Mouse (Mus musculus) cerebellum, adult 18-20 months (tissue): ENCODE measurements around the gene Mctp1.

Experiments used
- DNase-seq, 2 experiments: peaks; one replicate each; pipeline ENCODE4 v3.0.0; 2021

Gene Mctp1

GRCm38 (mm10) chr13:77002628-77003027 lies 618.3 kb downstream of the Mctp1 start:
- DNase-seq: no peak

GRCm38 (mm10) chr13:77003684-77004083 lies 619.3 kb downstream of the Mctp1 start:
- DNase-seq: no peak

- DNase-seq: no peak
These were observed 634.5 kb downstream of the Mctp1 start for GRCm38 (mm10) chr13:77018851-77019250.

- no peak for DNase-seq
These were observed 645.3 kb downstream of the Mctp1 start for GRCm38 (mm10) chr13:77029594-77029993.

- DNase-seq: no peak
These were observed 659.0 kb downstream of the Mctp1 start for GRCm38 (mm10) chr13:77043375-77043774.

- no peak for DNase-seq
These were observed 661.0 kb downstream of the Mctp1 start for GRCm38 (mm10) chr13:77045375-77045774.

- peak in 1 of 2 experiments; percentile 9 for DNase-seq
These were observed 662.1 kb downstream of the Mctp1 start for GRCm38 (mm10) chr13:77046416-77046815.

- DNase-seq: peak; percentile 23 to 30
These were observed 663.0 kb downstream of the Mctp1 start for GRCm38 (mm10) chr13:77047179-77047931.

- DNase-seq: peak; percentile 43 to 71
These were observed 664.1 kb downstream of the Mctp1 start for GRCm38 (mm10) chr13:77048461-77048860.

GRCm38 (mm10) chr13:77049736-77050135 lies 665.4 kb downstream of the Mctp1 start:
- DNase-seq: no peak

GRCm38 (mm10) chr13:77063221-77063620 lies 678.9 kb downstream of the Mctp1 start:
- DNase-seq: no peak

- DNase-seq: no peak
These were observed 684.5 kb downstream of the Mctp1 start for GRCm38 (mm10) chr13:77068847-77069246.

- no peak for DNase-seq
These were observed 687.7 kb downstream of the Mctp1 start for GRCm38 (mm10) chr13:77072030-77072429.
